Mouse (Mus musculus) C2C12 (cell line): ENCODE measurements at regions not wholly inside any gene's neighbourhood (a gene's known extent, or its start where the extent isn't known, plus 50 kb on each side); places are given as distances from the start of the nearest gene placed in this dataset.

Source experiments
- CTCF ChIP-seq: IDR thresholded peaks from one replicate; pipeline ENCODE4 v1.5.1; 2011; ENCODE audit not compliant: control insufficient read depth, insufficient read depth, insufficient read length
- MYOD1 ChIP-seq: IDR thresholded peaks from one replicate; pipeline ENCODE4 v1.6.1; 2011; ENCODE audit warnings: low read depth; ENCODE audit not compliant: control insufficient read depth, insufficient read length

- no peak for TF ChIP-seq CTCF
- no peak for TF ChIP-seq MYOD1
Measured at GRCm38 (mm10) chr3:144069979-144070540, 135.0 kb downstream of the Lmo4 start.
